Mouse (Mus musculus) heart, embryonic 11.5 days (tissue): ENCODE data around the gene Nit1. TPM values are rescaled to one million over a fixed set of nuclear protein-coding genes. Genes with fewer than 3 reads are reported as not detected.
"Not testable (repeated sequence)": the region's sequence is repeated elsewhere in the genome, so short reads cannot be mapped to it uniquely, and the experiment has no call there.

ENCODE experiments used
- ATAC-seq: fragments of 200-750 bp; cut with Nextera tagmentation; replicated peaks from 2 replicates; pipeline ENCODE4 v1.8.0; 2017; ENCODE audit warnings: moderate library complexity; ENCODE audit not compliant: insufficient number of reproducible peaks, low FRiP score, low TSS enrichment
- H3K27ac ChIP-seq: fragments of 300-500 bp; sonication (generic); 2 replicates; pipeline ENCODE4 v1.5.1; 2014; ENCODE audit warnings: mild to moderate bottlenecking, low read depth, low read length
- H3K27me3 ChIP-seq: fragments of 300-500 bp; sonication (generic); 2 replicates; pipeline ENCODE4 v1.6.1; 2014; ENCODE audit warnings: mild to moderate bottlenecking, low read length, mixed read lengths; ENCODE audit not compliant: control insufficient read depth, insufficient read depth
- H3K36me3 ChIP-seq: fragments of 300-500 bp; sonication (generic); 2 replicates; pipeline ENCODE4 v1.6.1; 2014; ENCODE audit warnings: mild to moderate bottlenecking, low read length, moderate library complexity, mixed read lengths; ENCODE audit not compliant: control insufficient read depth, insufficient read depth
- H3K4me1 ChIP-seq: fragments of 300-500 bp; sonication (generic); 2 replicates; pipeline ENCODE4 v1.6.1; 2014; ENCODE audit warnings: low read length; ENCODE audit not compliant: control insufficient read depth, insufficient read depth
- H3K4me2 ChIP-seq: fragments of 300-500 bp; sonication (generic); 2 replicates; pipeline ENCODE4 v1.6.1; 2014; ENCODE audit warnings: mild to moderate bottlenecking, moderate library complexity
- H3K4me3 ChIP-seq: fragments of 300-500 bp; sonication (generic); 2 replicates; pipeline ENCODE4 v1.5.1; 2014; ENCODE audit warnings: low read depth, low read length
- H3K9ac ChIP-seq: fragments of 300-500 bp; sonication (generic); 2 replicates; pipeline ENCODE4 v1.6.1; 2014; ENCODE audit warnings: mild to moderate bottlenecking, low read depth, low read length, moderate library complexity
- H3K9me3 ChIP-seq: fragments of 300-500 bp; sonication (generic); replicated peaks from 2 replicates; pipeline ENCODE4 v1.6.1; 2016; ENCODE audit warnings: low read length; ENCODE audit not compliant: control insufficient read depth
- WGBS: fragments of 180-500 bp; shearing (Covaris S2); extraction: QIAGEN DNeasy Blood & Tissue Kit; methylation state at CpG from one replicate; pipeline ENCODE4 v1.1.7; 2014; ENCODE audit not compliant: insufficient replicate concordance; 5-methylcytosine and 5-hydroxymethylcytosine counted together
- polyA plus RNA-seq: library from polyadenylated mRNA; unstranded; fragments of >200 nt; fragmentation: Nextera tagmentation; extraction: Ambion mirVana; gene quantifications from 2 replicates; pipeline ENCODE4 v1.2.1, GENCODE M21; 2014

The Nit1 gene
- polyA plus RNA-seq, 1 experiment from 2014 or later, result 30.9 TPM

DNA sequence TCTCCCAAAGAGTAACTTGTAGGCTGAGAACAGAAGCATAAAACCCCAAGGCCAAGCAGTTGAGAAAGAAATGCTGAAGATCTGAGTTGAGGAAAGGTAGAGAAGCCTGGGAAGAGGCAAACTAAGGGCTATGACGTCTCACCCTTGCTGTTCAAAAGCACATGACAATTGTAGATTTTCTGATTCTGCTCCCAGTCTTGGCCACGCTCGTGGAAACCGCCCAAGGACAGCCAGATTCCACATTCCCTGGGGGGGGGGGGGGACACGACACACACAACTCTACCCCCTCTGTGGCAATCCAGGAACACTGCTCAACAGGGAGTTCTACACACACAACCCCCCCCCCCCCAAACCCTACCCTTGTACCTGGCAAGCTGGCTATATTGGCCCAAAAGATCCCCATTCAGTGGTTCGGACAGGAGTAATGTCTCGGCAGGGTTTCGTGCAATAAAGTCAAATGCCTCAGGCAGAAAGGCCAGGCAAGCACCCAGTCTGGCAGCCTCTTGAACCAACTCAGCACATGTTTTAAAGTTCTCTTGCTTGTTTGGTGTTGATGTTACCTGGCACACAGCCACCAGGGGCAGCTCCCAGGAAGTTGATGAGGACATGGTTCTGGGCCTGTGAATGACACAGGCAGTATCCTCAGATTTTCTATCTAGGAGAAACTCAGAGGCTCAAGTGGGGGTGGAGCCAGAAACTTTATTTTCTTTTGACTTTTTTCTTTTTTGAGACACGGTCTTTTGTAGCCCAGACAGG, 1.3 kb downstream of the Nit1 start:
- Histone ChIP-seq H3K4me3 (no peak overlapping the region), H3K4me1 (no peaks in the 10 kb centered on the region), H3K9me3 (peaks cover 2% of the 10 kb centered on the region; the same call in 1 of the 2 replicates), H3K27me3 (no peaks in the 10 kb centered on the region), H3K4me2 (no peak overlapping the region), H3K36me3 (peaks cover 14% of the 10 kb centered on the region), H3K9ac (no peak overlapping the region), H3K27ac (no peak overlapping the region)
- 80% methylated on average over 9 of the region's 9 CpGs for WGBS
- ATAC-seq, result no peak

DNA sequence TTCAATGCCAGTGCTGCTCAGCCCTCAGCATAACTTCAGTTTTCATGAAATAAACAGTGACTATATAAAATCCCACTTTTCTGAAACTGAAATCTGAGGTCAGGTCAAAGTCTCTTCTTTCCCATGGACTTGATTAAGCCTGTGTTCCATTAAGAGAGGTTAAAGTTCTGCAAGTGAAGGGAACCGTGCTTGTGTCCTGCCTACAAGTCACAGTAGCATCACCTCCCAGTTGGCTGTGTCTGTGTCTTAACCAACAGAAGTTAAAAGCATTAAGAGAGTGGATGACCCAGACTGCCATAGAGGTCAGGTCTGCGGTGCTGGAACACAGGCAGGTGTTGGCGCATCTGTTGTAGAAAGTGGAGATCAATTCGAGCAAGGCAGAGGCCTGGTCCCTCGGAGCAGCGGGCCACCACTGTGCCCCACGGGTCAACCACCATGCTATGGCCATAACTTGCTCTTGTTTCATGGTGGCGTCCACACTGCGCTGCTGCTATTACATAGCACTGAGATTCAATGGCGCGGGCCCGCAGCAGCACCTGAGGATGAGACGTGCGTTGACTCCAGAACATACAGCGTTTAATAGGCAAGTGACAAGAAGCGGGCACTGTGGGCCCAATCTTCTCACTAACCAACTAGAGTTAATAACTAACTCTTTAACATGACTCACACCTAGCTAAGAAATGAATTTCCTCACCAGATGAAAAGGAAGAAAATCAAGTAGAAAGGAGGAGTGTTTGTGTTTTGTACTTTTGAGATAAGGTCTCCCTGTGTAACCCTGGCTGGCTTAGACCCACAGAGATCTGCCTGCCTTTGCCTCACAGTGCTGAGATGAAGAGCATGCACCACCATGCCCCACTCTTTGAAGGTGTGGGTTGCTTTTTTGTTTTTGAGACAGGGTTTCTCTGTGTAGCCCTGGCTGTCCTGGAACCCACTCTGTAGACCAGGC, 2.9 kb downstream of the Nit1 start:
- 95% methylated on average over 16 of the region's 16 CpGs for WGBS
- Histone ChIP-seq H3K9me3 (peaks cover 2% of the 10 kb centered on the region; the same call in 1 of the 2 replicates), H3K27me3 (no peaks in the 10 kb centered on the region), H3K27ac (no peak overlapping the region), H3K4me2 (no peak overlapping the region), H3K9ac (no peak overlapping the region), H3K36me3 (peaks cover 24% of the 10 kb centered on the region), H3K4me1 (no peaks in the 10 kb centered on the region), H3K4me3 (no peak overlapping the region)
- no peak for ATAC-seq

DNA sequence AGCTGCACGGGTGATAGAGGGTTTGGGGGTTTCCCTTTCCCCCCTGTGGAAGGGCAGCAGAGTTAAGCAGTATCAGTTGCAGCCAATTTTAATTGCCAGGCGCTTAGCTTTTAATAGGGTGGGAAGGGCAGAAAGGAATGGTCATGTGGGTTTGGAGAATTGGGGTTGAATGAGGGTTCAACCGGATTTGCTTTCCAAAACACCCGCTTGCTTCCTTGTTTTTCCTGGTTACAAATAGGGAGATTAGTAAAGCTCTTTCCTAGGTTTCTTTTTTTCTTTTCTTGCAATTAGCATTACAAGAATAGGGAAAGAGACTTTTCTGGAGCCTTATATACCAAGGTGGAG, 15.3 kb downstream of the Nit1 start:
- H3K4me3 ChIP-seq, result peak overlapping the region; percentile 68
- ATAC-seq, result no peak
- H3K9me3 ChIP-seq, result no peaks in the 10 kb centered on the region
- H3K4me1 ChIP-seq, result peaks cover 19% of the 10 kb centered on the region
- WGBS, result 2% methylated on average over 4 of the region's 4 CpGs
- H3K27me3 ChIP-seq, result no peaks in the 10 kb centered on the region
- H3K36me3 ChIP-seq, result no peaks in the 10 kb centered on the region
- peak overlapping the region; percentile 97 for H3K27ac ChIP-seq
- peak overlapping the region; percentile 97 for H3K4me2 ChIP-seq
- H3K9ac ChIP-seq, result peak overlapping the region; percentile 85

DNA sequence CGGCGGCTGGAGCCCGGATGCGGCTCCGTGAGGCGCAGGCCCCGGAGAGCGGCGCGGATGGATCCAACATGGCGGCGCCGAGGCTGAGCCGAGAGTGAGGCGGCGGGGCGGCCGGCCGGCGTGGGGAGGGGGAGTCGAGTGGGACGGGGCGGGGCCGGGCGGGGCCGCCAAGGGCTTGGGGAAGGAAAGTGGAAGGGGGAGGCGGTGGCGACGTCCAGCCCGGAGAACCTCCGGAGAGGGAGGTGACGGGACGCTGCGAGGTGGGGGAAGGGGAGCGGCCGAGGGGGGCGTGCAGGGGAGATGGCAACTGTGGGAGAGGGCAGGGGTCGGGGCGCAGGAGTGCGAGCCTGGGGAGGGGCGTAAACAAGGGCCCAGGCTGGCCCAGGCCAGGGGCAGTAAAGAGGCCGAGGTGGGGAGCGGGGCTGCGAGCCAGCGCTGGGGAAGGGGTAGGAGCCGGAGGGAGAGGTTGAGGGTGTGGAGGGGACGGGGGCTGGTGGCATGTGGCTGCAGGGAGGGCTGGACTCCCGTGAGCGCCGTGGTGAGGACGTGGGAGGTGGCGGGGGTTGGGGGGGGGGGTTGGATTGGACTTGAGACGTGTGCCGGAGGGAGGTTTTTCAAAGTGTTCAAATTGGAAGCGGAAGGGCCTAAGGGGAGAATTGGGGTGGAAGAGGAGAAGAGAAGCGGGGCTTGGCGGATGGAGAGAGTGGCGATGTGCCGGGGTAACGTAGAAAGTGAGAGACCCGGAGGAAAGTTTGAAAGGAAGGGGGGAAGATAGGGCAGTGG, 15.8 kb downstream of the Nit1 start:
- Histone ChIP-seq H3K27me3 (no peaks in the 10 kb centered on the region), H3K4me2 (peak overlapping the region; percentile 97), H3K4me3 (peak overlapping the region; percentile 68), H3K9ac (peak overlapping the region; percentile 85), H3K4me1 (peaks cover 19% of the 10 kb centered on the region), H3K27ac (peak overlapping the region; percentile 97), H3K9me3 (no peaks in the 10 kb centered on the region), H3K36me3 (peaks cover 3% of the 10 kb centered on the region; the same call in 1 of the 2 replicates)
- ATAC-seq, result peak; percentile 86
- 1% methylated on average over 50 of the region's 61 CpGs for WGBS

DNA sequence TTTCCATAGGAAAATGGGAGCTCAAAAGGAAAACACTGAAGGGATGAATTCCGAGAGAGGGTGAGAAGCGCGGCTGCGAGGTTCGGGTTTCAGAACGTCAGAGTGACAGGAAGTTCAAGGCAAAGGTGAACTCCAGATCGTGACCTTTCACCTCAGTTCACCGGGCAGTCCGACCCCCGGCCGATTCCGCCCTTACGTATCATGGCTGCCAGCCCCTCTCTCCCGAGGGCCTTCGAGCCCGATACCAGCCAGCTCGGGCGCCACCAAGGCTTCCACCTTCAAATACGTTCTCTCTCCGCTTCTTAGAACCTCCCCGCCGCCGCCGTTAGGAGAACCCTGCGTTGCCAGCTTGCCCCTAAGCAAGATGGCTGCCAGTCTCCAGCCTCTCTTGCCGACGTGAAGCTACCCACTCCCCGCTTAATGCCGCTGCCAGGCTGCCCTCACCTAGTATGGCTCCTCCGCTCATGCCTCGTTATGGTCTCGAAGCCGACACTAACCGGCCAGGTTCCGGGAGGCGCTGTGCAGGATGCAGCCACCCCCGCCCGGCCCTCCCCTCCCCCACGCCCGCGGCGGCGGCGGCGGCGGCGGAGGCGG, 16.5 kb downstream of the Nit1 start, which contains the start of gene Dedd:
TSS of gene Dedd (plus strand) at position 307 of the 594 bp plus-strand sequence.
- Histone ChIP-seq H3K4me2 (peak within 1 kb of the TSS; percentile 97), H3K9me3 (no peaks in the 10 kb centered on the region), H3K27me3 (no peaks in the 10 kb centered on the region), H3K9ac (peak within 1 kb of the TSS; percentile 85), H3K27ac (peak within 1 kb of the TSS; percentile 97), H3K4me3 (peak within 1 kb of the TSS; percentile 68), H3K4me1 (peaks cover 19% of the 10 kb centered on the region), H3K36me3 (peaks cover 3% of the 10 kb centered on the region; the same call in 1 of the 2 replicates)
- ATAC-seq, result peak; percentile 84
- WGBS, result under 1% methylated on average over 47 of the region's 48 CpGs

DNA sequence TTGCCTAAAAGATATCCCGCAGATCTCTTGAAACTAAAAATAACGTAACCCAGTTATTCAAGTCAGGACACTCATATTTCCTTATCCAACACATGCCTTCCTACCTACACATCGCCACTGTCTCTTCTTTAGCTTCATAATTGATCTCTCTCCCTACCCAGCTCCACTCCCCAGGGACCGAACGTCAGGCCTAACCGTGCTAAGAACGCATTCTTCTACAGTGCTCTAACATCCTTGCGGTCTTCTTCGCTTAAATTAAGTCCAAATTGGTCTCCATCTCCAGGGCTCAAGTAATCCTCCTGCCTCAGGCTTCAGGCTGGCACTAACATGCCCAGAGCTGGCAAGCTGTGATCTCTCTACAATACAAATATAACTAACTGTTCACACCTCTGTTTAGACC, 17.2 kb downstream of the Nit1 start:
- no peak for ATAC-seq
- Histone ChIP-seq H3K36me3 (peaks cover 3% of the 10 kb centered on the region; the same call in 1 of the 2 replicates), H3K4me3 (peak overlapping the region; percentile 68), H3K27ac (peak overlapping the region; percentile 97), H3K9ac (peak overlapping the region; percentile 85), H3K4me1 (peaks cover 19% of the 10 kb centered on the region), H3K27me3 (no peaks in the 10 kb centered on the region), H3K4me2 (peak overlapping the region; percentile 97), H3K9me3 (no peaks in the 10 kb centered on the region)
- 30% methylated on average over 9 of the region's 9 CpGs for WGBS

DNA sequence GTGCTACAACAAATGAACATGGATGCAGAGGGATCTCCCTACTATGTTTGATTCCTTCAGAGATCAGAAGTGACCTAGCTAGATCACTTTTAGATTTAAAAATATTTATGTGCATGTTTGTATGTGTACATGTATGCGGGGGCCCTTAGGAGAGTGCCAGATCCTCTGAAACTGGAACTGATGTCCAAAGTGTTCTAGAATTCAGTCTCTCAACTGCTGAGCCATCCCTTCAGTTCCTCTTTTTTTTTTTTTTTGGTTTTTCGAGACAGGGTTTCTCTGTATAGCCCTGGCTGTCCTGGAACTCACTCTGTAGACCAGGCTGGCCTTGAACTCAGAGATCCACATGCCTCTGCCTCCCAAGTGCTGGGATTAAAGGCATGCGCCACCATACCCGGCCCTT, 18.9 kb downstream of the Nit1 start:
- H3K4me2 ChIP-seq, H3K36me3 ChIP-seq, ATAC-seq, H3K9ac ChIP-seq, H3K4me3 ChIP-seq, H3K27ac ChIP-seq, H3K9me3 ChIP-seq, H3K27me3 ChIP-seq: not testable (repeated sequence)
- peaks cover 15% of the 10 kb centered on the region for H3K4me1 ChIP-seq
- 79% methylated on average over 4 of the region's 4 CpGs for WGBS

DNA sequence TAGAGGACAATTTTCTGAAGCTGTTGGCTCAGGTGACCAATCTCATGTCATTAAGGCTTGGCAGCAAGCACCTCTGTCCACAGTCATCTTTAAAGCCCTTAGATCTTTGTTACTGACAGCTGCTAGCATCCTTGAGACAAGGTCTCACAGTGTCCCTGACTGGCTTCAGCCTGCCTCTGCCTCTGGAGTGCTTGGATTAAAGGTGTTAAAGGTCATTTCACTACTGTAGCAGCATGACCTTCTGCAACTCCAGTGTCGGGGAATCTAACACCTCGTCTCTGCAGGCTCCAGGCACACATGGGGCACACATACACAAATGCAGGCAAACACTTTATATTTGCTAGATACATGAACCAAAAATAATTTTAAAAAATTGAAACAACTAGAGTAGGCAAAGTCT, 19.9 kb downstream of the Nit1 start:
- no peak for ATAC-seq
- Histone ChIP-seq H3K4me2 (no peak overlapping the region), H3K4me3 (no peak overlapping the region), H3K9ac (no peak overlapping the region), H3K4me1 (peaks cover 7% of the 10 kb centered on the region; the same call in 1 of the 2 replicates), H3K27ac (no peak overlapping the region), H3K9me3 (no peaks in the 10 kb centered on the region), H3K36me3 (peaks cover 3% of the 10 kb centered on the region; the same call in 1 of the 2 replicates), H3K27me3 (no peaks in the 10 kb centered on the region)
- WGBS, result 73% methylated on average over 2 of the region's 2 CpGs
